Mouse (Mus musculus) thymus, adult 2 months (tissue): ENCODE results near the gene Chchd5. TPM values are rescaled to one million over a fixed set of nuclear protein-coding genes. Genes with fewer than 3 reads are reported as not detected.

Source experiments
- DNase-seq: peaks from one replicate; pipeline ENCODE4 v3.0.0; 2021
- H3K27ac ChIP-seq: fragments of 200-500 bp; 2 replicates; pipeline ENCODE4 v1.5.1; 2012; ENCODE audit warnings: low read length, control low read depth; ENCODE audit not compliant: control insufficient read depth, insufficient read depth
- H3K27me3 ChIP-seq: fragments of 200-500 bp; 2 replicates; pipeline ENCODE4 v1.6.1; 2012; ENCODE audit warnings: mild to moderate bottlenecking, low read length, moderate library complexity, mixed read lengths; ENCODE audit not compliant: control insufficient read depth, insufficient read depth
- H3K36me3 ChIP-seq: fragments of 200-500 bp; 2 replicates; pipeline ENCODE4 v1.6.1; 2012; ENCODE audit warnings: mild to moderate bottlenecking, low read length, moderate library complexity; ENCODE audit not compliant: control insufficient read depth, insufficient read depth
- H3K4me1 ChIP-seq: fragments of 200-500 bp; replicated peaks from 2 replicates; pipeline ENCODE4 v1.6.1; 2012; ENCODE audit warnings: low read length; ENCODE audit not compliant: control insufficient read depth, insufficient read depth
- H3K4me3 ChIP-seq: fragments of 200-500 bp; 2 replicates; pipeline ENCODE4 v1.5.1; 2012; ENCODE audit warnings: mild to moderate bottlenecking, low read length, control low read depth, moderate library complexity; ENCODE audit not compliant: control insufficient read depth, insufficient read depth
- CTCF ChIP-seq: fragments of 200-500 bp; IDR thresholded peaks from 2 replicates; pipeline ENCODE4 v1.5.1; 2012; ENCODE audit warnings: mild to moderate bottlenecking, control low read depth, low read length, moderate library complexity, borderline replicate concordance; ENCODE audit not compliant: control insufficient read depth, poor library complexity, insufficient read depth; ENCODE audit errors: extremely low read depth
- POLR2A ChIP-seq: fragments of 200-500 bp; IDR thresholded peaks from 2 replicates; pipeline ENCODE4 v1.6.1; 2012; ENCODE audit warnings: mild to moderate bottlenecking, low read length, control low read depth, moderate library complexity; ENCODE audit not compliant: control insufficient read depth, poor library complexity, insufficient read depth; ENCODE audit errors: extremely low read depth
- WGBS: fragments of 180-500 bp; shearing (Covaris S2); methylation state at CpG from one replicate; pipeline ENCODE4 v1.1.7; 2018; 5-methylcytosine and 5-hydroxymethylcytosine counted together
- polyA plus RNA-seq: library from polyadenylated mRNA; depleted of rRNA; stranded (reverse); fragments of >200 nt; gene quantifications from 2 replicates; pipeline ENCODE4 v1.2.3, GENCODE M21; 2012

Chchd5 gene
- polyA plus RNA-seq, 1 experiment, result 65.2 TPM

GRCm38 (mm10) chr2:129150386-129150785 lies 20.9 kb downstream of the Chchd5 start:
- Histone ChIP-seq H3K4me3 (no peak overlapping the region), H3K4me1 (no peaks in the 10 kb centered on the region), H3K27ac (no peak overlapping the region), H3K27me3 (no peaks in the 10 kb centered on the region), H3K36me3 (no peaks in the 10 kb centered on the region)
- TF ChIP-seq CTCF, result no peak
- TF ChIP-seq POLR2A, result no peak
- 92% methylated on average over 5 of the region's 5 CpGs for WGBS
- DNase-seq, result no peak

- no peak for TF ChIP-seq CTCF
- TF ChIP-seq POLR2A, result no peak
These were observed 21.6 kb downstream of the Chchd5 start for GRCm38 (mm10) chr2:129151111-129151510.

GRCm38 (mm10) chr2:129152751-129153150 lies 23.3 kb downstream of the Chchd5 start:
- Histone ChIP-seq H3K27me3 (no peaks in the 10 kb centered on the region), H3K4me3 (no peak overlapping the region), H3K27ac (no peak overlapping the region), H3K36me3 (no peaks in the 10 kb centered on the region), H3K4me1 (no peaks in the 10 kb centered on the region)
- DNase-seq, result no peak
- TF ChIP-seq CTCF, result no peak
- TF ChIP-seq POLR2A, result no peak
- 96% methylated on average over 1 of the region's 1 CpGs for WGBS

More at GRCm38 (mm10) chr2:129151111-129151510, 21.6 kb downstream of the Chchd5 start:
- WGBS, result 69% methylated on average over 9 of the region's 9 CpGs
- no peak overlapping the region for H3K27ac ChIP-seq
- no peaks in the 10 kb centered on the region for H3K36me3 ChIP-seq
- DNase-seq, result no peak
- no peaks in the 10 kb centered on the region for H3K4me1 ChIP-seq
- no peaks in the 10 kb centered on the region for H3K27me3 ChIP-seq
- no peak overlapping the region for H3K4me3 ChIP-seq

- H3K4me3 ChIP-seq, result no peak overlapping the region
- WGBS, result 60% methylated on average over 5 of the region's 5 CpGs
- H3K4me1 ChIP-seq, result no peaks in the 10 kb centered on the region
- H3K36me3 ChIP-seq, result no peaks in the 10 kb centered on the region
- H3K27ac ChIP-seq, result no peak overlapping the region
- DNase-seq, result no peak
- H3K27me3 ChIP-seq, result no peaks in the 10 kb centered on the region
- no peak for TF ChIP-seq POLR2A
- no peak for TF ChIP-seq CTCF
These were observed 35.3 kb downstream of the Chchd5 start for GRCm38 (mm10) chr2:129164815-129165214.

DNA sequence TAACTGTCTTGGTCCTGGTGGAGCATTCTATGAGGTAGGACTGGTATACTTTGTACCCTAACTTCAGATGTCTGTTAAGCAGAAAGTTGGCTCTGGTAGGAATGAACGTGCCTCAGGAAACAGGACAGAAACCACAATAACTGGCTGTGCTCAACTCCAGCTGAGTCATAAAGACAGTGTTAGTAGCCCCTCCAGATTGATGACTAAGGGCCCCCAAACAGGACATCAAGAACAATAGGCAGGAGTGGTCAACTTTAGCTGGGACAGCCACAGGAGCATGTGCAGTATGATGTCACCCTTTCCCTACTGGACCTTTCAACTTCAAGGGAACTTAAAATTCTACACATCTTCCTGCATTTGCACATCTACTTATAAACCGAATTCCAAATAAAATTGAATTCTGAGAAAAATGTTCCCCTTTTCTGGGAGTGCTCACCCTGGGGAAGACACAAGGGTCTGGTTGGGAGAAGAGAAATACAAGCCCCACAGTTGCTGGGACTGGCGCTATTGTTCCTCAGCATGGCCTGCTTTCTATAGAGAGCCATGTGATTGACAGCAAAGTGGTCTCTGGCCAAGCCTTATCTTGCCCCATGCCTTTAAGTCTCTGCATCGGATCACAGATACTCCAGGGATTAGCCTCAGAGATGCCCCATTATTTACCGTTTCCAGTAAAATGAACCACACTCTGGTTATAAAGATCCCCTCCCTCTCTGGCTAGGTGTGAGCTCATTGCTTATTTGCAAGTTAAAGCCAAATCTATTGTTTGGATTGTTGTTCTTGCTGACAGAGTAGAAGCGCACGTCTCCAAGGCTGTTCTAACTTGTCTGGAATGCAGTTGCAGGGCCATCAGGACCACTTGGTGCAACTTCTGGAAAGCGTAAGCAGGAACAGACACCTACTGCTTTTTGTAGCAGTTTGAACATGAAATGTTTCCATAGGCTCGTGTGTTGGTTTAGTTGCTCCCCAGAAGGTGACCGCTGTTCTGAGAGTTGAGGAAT lies 37.3 kb downstream of the Chchd5 start:
- Histone ChIP-seq H3K4me1 (no peaks in the 10 kb centered on the region), H3K4me3 (no peak overlapping the region), H3K27ac (no peak overlapping the region), H3K27me3 (no peaks in the 10 kb centered on the region), H3K36me3 (no peaks in the 10 kb centered on the region)
- WGBS, result 85% methylated on average over 10 of the region's 10 CpGs
- no peak for DNase-seq
- no peak for TF ChIP-seq POLR2A
- TF ChIP-seq CTCF, result no peak

- H3K4me1 ChIP-seq, result peaks cover 15% of the 10 kb centered on the region
- 91% methylated on average over 10 of the region's 10 CpGs for WGBS
- DNase-seq, result no peak
- H3K36me3 ChIP-seq, result no peaks in the 10 kb centered on the region
- no peaks in the 10 kb centered on the region for H3K27me3 ChIP-seq
- TF ChIP-seq POLR2A (no peak), CTCF (no peak)
- no peak overlapping the region for H3K4me3 ChIP-seq
- H3K27ac ChIP-seq, result no peak overlapping the region
These were observed 43.9 kb downstream of the Chchd5 start for GRCm38 (mm10) chr2:129173386-129173785.
